Mouse (Mus musculus): ENCODE results near the gene Plau. TPM values are rescaled to one million over a fixed set of nuclear protein-coding genes. Genes with fewer than 3 reads are reported as not detected.

The Plau gene
- polyA plus RNA-seq, 1 experiment from 2014 or later: 0.83 TPM

GRCm38 (mm10) chr14:20831915-20832314, 4.5 kb upstream of the Plau start:
- peaks cover 9% of the 10 kb centered on the region for H3K4me1 ChIP-seq
- no peak overlapping the region for H3K4me2 ChIP-seq
- H3K4me3 ChIP-seq (replicated peaks): no peak overlapping the region
- H3K27ac ChIP-seq (replicated peaks): no peak overlapping the region
- H3K9ac ChIP-seq (replicated peaks): no peak overlapping the region
- 73% methylated on average over 1 of the region's 1 CpGs for WGBS
- no peak for ATAC-seq (ENCODE audit: low FRiP score)
- H3K9me3 ChIP-seq (replicated peaks): no peaks in the 10 kb centered on the region
- H3K27me3 ChIP-seq (replicated peaks): no peaks in the 10 kb centered on the region
- no peaks in the 10 kb centered on the region for H3K36me3 ChIP-seq

- no peaks in the 10 kb centered on the region for H3K36me3 ChIP-seq
- no peak overlapping the region for H3K27ac ChIP-seq (replicated peaks)
- no peak overlapping the region for H3K4me2 ChIP-seq
- H3K9me3 ChIP-seq (replicated peaks): no peaks in the 10 kb centered on the region
- no peak overlapping the region for H3K4me3 ChIP-seq (replicated peaks)
- peaks cover 7% of the 10 kb centered on the region; the same call in 1 of the 2 replicates for H3K27me3 ChIP-seq (replicated peaks)
- no peak for ATAC-seq (ENCODE audit: low FRiP score)
- 83% methylated on average over 4 of the region's 4 CpGs for WGBS
- H3K9ac ChIP-seq (replicated peaks): no peak overlapping the region
- peaks cover 12% of the 10 kb centered on the region for H3K4me1 ChIP-seq
Measured at GRCm38 (mm10) chr14:20833525-20833924, 2.9 kb upstream of the Plau start.

GRCm38 (mm10) chr14:20834136-20834535, 2.3 kb upstream of the Plau start:
- Histone ChIP-seq H3K36me3 (no peaks in the 10 kb centered on the region), H3K9ac (replicated peaks) (no peak overlapping the region), H3K9me3 (replicated peaks) (no peaks in the 10 kb centered on the region), H3K27ac (replicated peaks) (no peak overlapping the region), H3K4me3 (replicated peaks) (no peak overlapping the region), H3K27me3 (replicated peaks) (peaks cover 7% of the 10 kb centered on the region; the same call in 1 of the 2 replicates), H3K4me2 (no peak overlapping the region), H3K4me1 (peaks cover 12% of the 10 kb centered on the region)
- 80% methylated on average over 7 of the region's 7 CpGs for WGBS
- ATAC-seq (ENCODE audit: low FRiP score): no peak

- peak overlapping the region; percentile 98 for H3K4me2 ChIP-seq
- no peaks in the 10 kb centered on the region for H3K9me3 ChIP-seq (replicated peaks)
- no peaks in the 10 kb centered on the region for H3K36me3 ChIP-seq
- H3K9ac ChIP-seq (replicated peaks): peak overlapping the region; percentile 60
- peaks cover 12% of the 10 kb centered on the region for H3K4me1 ChIP-seq
- 0 out of 2 replicates have a peak overlapping the region, but pooled peaks have one; percentile 0 for H3K27ac ChIP-seq (replicated peaks)
- ATAC-seq (ENCODE audit: low FRiP score): peak; percentile 34; the same call in 1 of the 2 replicates
- H3K4me3 ChIP-seq (replicated peaks): peak overlapping the region; percentile 49
- H3K27me3 ChIP-seq (replicated peaks): peaks cover 7% of the 10 kb centered on the region; the same call in 1 of the 2 replicates
- 5% methylated on average over 10 of the region's 10 CpGs for WGBS
Measured at GRCm38 (mm10) chr14:20836905-20837376, 481 bp downstream of the Plau start.

- peaks cover 7% of the 10 kb centered on the region; the same call in 1 of the 2 replicates for H3K27me3 ChIP-seq (replicated peaks)
- WGBS: 77% methylated on average over 7 of the region's 7 CpGs
Measured at GRCm38 (mm10) chr14:20837681-20838080, 1.2 kb downstream of the Plau start.

GRCm38 (mm10) chr14:20841526-20841925, 5.1 kb downstream of the Plau start:
- no peak for ATAC-seq (ENCODE audit: low FRiP score)
- WGBS: 83% methylated on average over 2 of the region's 2 CpGs
- Histone ChIP-seq H3K9ac (replicated peaks) (no peak overlapping the region), H3K4me3 (replicated peaks) (no peak overlapping the region), H3K27me3 (replicated peaks) (peaks cover 7% of the 10 kb centered on the region; the same call in 1 of the 2 replicates), H3K27ac (replicated peaks) (no peak overlapping the region), H3K4me1 (peaks cover 7% of the 10 kb centered on the region), H3K4me2 (no peak overlapping the region), H3K9me3 (replicated peaks) (no peaks in the 10 kb centered on the region), H3K36me3 (no peaks in the 10 kb centered on the region)

More at GRCm38 (mm10) chr14:20837681-20838080, 1.2 kb downstream of the Plau start:
- Histone ChIP-seq H3K9ac (replicated peaks) (no peak overlapping the region), H3K4me2 (peak overlapping the region; percentile 98; the same call in 1 of the 2 replicates), H3K27ac (replicated peaks) (no peak overlapping the region), H3K4me3 (replicated peaks) (no peak overlapping the region), H3K36me3 (no peaks in the 10 kb centered on the region), H3K9me3 (replicated peaks) (no peaks in the 10 kb centered on the region), H3K4me1 (peaks cover 12% of the 10 kb centered on the region)
- ATAC-seq (ENCODE audit: low FRiP score): no peak

- WGBS: 74% methylated on average over 3 of the region's 3 CpGs
- Histone ChIP-seq H3K4me1 (no peaks in the 10 kb centered on the region), H3K27me3 (replicated peaks) (peaks cover 4% of the 10 kb centered on the region; the same call in 1 of the 2 replicates), H3K27ac (replicated peaks) (no peak overlapping the region), H3K4me2 (no peak overlapping the region), H3K4me3 (replicated peaks) (no peak overlapping the region), H3K9ac (replicated peaks) (no peak overlapping the region), H3K36me3 (no peaks in the 10 kb centered on the region), H3K9me3 (replicated peaks) (no peaks in the 10 kb centered on the region)
- ATAC-seq (ENCODE audit: low FRiP score): no peak
Measured at GRCm38 (mm10) chr14:20842629-20843028, 6.2 kb downstream of the Plau start.

GRCm38 (mm10) chr14:20844126-20844525, 7.7 kb downstream of the Plau start:
- 91% methylated on average over 6 of the region's 6 CpGs for WGBS
- no peaks in the 10 kb centered on the region for H3K27me3 ChIP-seq (replicated peaks)
- H3K36me3 ChIP-seq: no peaks in the 10 kb centered on the region
- no peaks in the 10 kb centered on the region for H3K4me1 ChIP-seq
- no peak overlapping the region for H3K4me3 ChIP-seq (replicated peaks)
- no peaks in the 10 kb centered on the region for H3K9me3 ChIP-seq (replicated peaks)
- no peak overlapping the region for H3K27ac ChIP-seq (replicated peaks)
- no peak overlapping the region for H3K4me2 ChIP-seq
- no peak for ATAC-seq (ENCODE audit: low FRiP score)
- no peak overlapping the region for H3K9ac ChIP-seq (replicated peaks)

GRCm38 (mm10) chr14:20844671-20845576, 8.5 kb downstream of the Plau start:
- H3K9ac ChIP-seq (replicated peaks): no peak overlapping the region
- no peak overlapping the region for H3K4me2 ChIP-seq
- no peak overlapping the region for H3K4me3 ChIP-seq (replicated peaks)
- no peaks in the 10 kb centered on the region for H3K36me3 ChIP-seq
- no peaks in the 10 kb centered on the region for H3K27me3 ChIP-seq (replicated peaks)
- no peak for ATAC-seq (ENCODE audit: low FRiP score)
- no peak overlapping the region for H3K27ac ChIP-seq (replicated peaks)
- WGBS: 93% methylated on average over 10 of the region's 10 CpGs
- H3K9me3 ChIP-seq (replicated peaks): no peaks in the 10 kb centered on the region
- H3K4me1 ChIP-seq: no peaks in the 10 kb centered on the region

GRCm38 (mm10) chr14:20845577-20846088, 9.2 kb downstream of the Plau start:
- WGBS: 81% methylated on average over 9 of the region's 9 CpGs
- ATAC-seq (ENCODE audit: low FRiP score): no peak
- H3K36me3 ChIP-seq: no peaks in the 10 kb centered on the region
- no peak overlapping the region for H3K4me2 ChIP-seq
- no peak overlapping the region for H3K27ac ChIP-seq (replicated peaks)
- no peak overlapping the region for H3K9ac ChIP-seq (replicated peaks)
- H3K4me1 ChIP-seq: no peaks in the 10 kb centered on the region
- H3K9me3 ChIP-seq (replicated peaks): no peaks in the 10 kb centered on the region
- no peaks in the 10 kb centered on the region for H3K27me3 ChIP-seq (replicated peaks)
- no peak overlapping the region for H3K4me3 ChIP-seq (replicated peaks)

GRCm38 (mm10) chr14:20846214-20846613, 9.8 kb downstream of the Plau start:
- no peak for ATAC-seq (ENCODE audit: low FRiP score)
- Histone ChIP-seq H3K4me3 (replicated peaks) (no peak overlapping the region), H3K4me2 (no peak overlapping the region), H3K9ac (replicated peaks) (no peak overlapping the region), H3K9me3 (replicated peaks) (no peaks in the 10 kb centered on the region), H3K4me1 (no peaks in the 10 kb centered on the region), H3K27me3 (replicated peaks) (no peaks in the 10 kb centered on the region), H3K36me3 (no peaks in the 10 kb centered on the region), H3K27ac (replicated peaks) (no peak overlapping the region)
- 84% methylated on average over 7 of the region's 7 CpGs for whole genome bisulfite sequencing
